Mouse (Mus musculus): ENCODE data around the gene Cdc7. TPM values are rescaled to one million over a fixed set of nuclear protein-coding genes. Genes with fewer than 3 reads are reported as not detected.

The Cdc7 gene
- total and polyA plus RNA-seq, 2 experiments from 2014 or later: 4.0 to 10.8 TPM

GRCm38 (mm10) chr5:107009721-107010120 lies 45.6 kb downstream of the Cdc7 start:
- Histone ChIP-seq H3K4me3 (ENCODE audit: low read depth, low read length) (no peak overlapping the region), H3K27me3 (ENCODE audit: control insufficient read depth, insufficient read depth, low read length) (no peaks in the 10 kb centered on the region), H3K4me2 (ENCODE audit: low read depth, low read length) (no peak overlapping the region), H3K27ac (ENCODE audit: low read depth) (no peak overlapping the region), H3K36me3 (replicated peaks; ENCODE audit: control insufficient read depth, insufficient read depth, low read length) (no peaks in the 10 kb centered on the region), H3K9me3 (replicated peaks; ENCODE audit: control insufficient read depth, low read length) (no peaks in the 10 kb centered on the region), H3K9ac (replicated peaks; ENCODE audit: low read depth, low read length) (no peak overlapping the region), H3K4me1 (ENCODE audit: control insufficient read depth, insufficient read depth) (peaks cover 4% of the 10 kb centered on the region)
- ATAC-seq (ENCODE audit: insufficient read depth, low read depth) (no peak), DNase-seq (ENCODE audit: low spot score) (no peak)
- TF ChIP-seq CTCF (IDR thresholded peaks at IDR 0.05; ENCODE audit: low read depth) (no peak), EP300 (IDR thresholded peaks at IDR 0.05; ENCODE audit: low read depth) (no peak)
- WGBS: 91% methylated on average over 3 of the region's 3 CpGs

GRCm38 (mm10) chr5:107010300-107010699 lies 46.2 kb downstream of the Cdc7 start:
- Histone ChIP-seq H3K4me1 (ENCODE audit: control insufficient read depth, insufficient read depth) (peaks cover 6% of the 10 kb centered on the region), H3K4me2 (ENCODE audit: low read depth, low read length) (no peak overlapping the region), H3K27ac (ENCODE audit: low read depth) (no peak overlapping the region), H3K4me3 (ENCODE audit: low read depth, low read length) (no peak overlapping the region), H3K36me3 (replicated peaks; ENCODE audit: control insufficient read depth, insufficient read depth, low read length) (no peaks in the 10 kb centered on the region), H3K9me3 (replicated peaks; ENCODE audit: control insufficient read depth, low read length) (no peaks in the 10 kb centered on the region), H3K27me3 (ENCODE audit: control insufficient read depth, insufficient read depth, low read length) (no peaks in the 10 kb centered on the region), H3K9ac (replicated peaks; ENCODE audit: low read depth, low read length) (no peak overlapping the region)
- ATAC-seq (ENCODE audit: insufficient read depth, low read depth) (no peak), DNase-seq (ENCODE audit: low spot score) (no peak)
- TF ChIP-seq CTCF (IDR thresholded peaks at IDR 0.05; ENCODE audit: low read depth) (no peak), EP300 (IDR thresholded peaks at IDR 0.05; ENCODE audit: low read depth) (no peak)
- WGBS: 59% methylated on average over 3 of the region's 3 CpGs

DNA sequence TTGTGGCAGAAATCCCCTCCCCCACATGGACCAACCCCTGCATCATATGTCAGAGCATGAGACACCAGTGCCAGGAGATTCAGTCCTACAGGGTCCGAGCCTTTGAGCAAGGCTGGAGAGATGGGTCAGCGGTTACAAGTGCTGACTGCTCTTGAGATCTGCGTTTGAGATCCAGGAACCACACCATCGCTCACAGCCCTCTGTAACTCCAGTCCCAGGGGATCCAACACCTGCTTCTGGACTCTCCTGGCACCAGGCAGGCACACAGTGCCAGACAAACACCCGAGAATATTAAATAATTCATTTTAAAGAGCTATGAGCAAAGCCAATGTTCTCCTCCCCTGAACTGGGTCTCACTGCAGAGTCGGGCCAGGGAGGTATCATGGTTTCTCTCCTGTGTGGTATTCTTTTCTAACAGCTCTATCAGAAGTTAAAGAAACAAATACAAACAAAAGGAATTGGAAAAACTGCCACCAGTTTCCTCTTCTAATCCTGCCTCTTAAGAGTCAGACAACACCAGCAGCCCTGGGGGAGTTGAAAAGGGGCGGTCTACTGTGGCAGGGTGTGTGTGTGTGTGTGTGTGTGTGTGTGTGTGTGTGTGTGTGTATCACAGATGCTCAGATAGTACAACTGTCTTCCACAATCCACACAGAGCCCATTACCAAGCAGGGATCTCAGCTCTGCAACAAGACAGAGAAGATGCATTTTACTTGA lies 47.4 kb downstream of the Cdc7 start:
- Histone ChIP-seq H3K27ac (ENCODE audit: low read depth) (no peak overlapping the region), H3K27me3 (ENCODE audit: control insufficient read depth, insufficient read depth, low read length) (no peaks in the 10 kb centered on the region), H3K9ac (replicated peaks; ENCODE audit: low read depth, low read length) (no peak overlapping the region), H3K9me3 (replicated peaks; ENCODE audit: control insufficient read depth, low read length) (no peaks in the 10 kb centered on the region), H3K4me3 (ENCODE audit: low read depth, low read length) (no peak overlapping the region), H3K36me3 (replicated peaks; ENCODE audit: control insufficient read depth, insufficient read depth, low read length) (no peaks in the 10 kb centered on the region), H3K4me2 (ENCODE audit: low read depth, low read length) (no peak overlapping the region), H3K4me1 (ENCODE audit: control insufficient read depth, insufficient read depth) (peaks cover 9% of the 10 kb centered on the region)
- 53% methylated on average over 7 of the region's 7 CpGs for WGBS
- DNase-seq (ENCODE audit: low spot score) (no peak), ATAC-seq (ENCODE audit: insufficient read depth, low read depth) (no peak)
- TF ChIP-seq CTCF (IDR thresholded peaks at IDR 0.05; ENCODE audit: low read depth): no peak
- no peak for TF ChIP-seq EP300 (IDR thresholded peaks at IDR 0.05; ENCODE audit: low read depth)

- H3K9ac ChIP-seq (replicated peaks; ENCODE audit: low read depth, low read length): no peak overlapping the region
- DNase-seq (ENCODE audit: low spot score) (no peak), ATAC-seq (ENCODE audit: insufficient read depth, low read depth) (no peak)
- no peak overlapping the region for H3K4me3 ChIP-seq (ENCODE audit: low read depth, low read length)
- no peak overlapping the region for H3K4me2 ChIP-seq (ENCODE audit: low read depth, low read length)
- no peaks in the 10 kb centered on the region for H3K36me3 ChIP-seq (replicated peaks; ENCODE audit: control insufficient read depth, insufficient read depth, low read length)
- H3K27ac ChIP-seq (ENCODE audit: low read depth): no peak overlapping the region
- no peaks in the 10 kb centered on the region for H3K27me3 ChIP-seq (ENCODE audit: control insufficient read depth, insufficient read depth, low read length)
- peaks cover 9% of the 10 kb centered on the region for H3K4me1 ChIP-seq (ENCODE audit: control insufficient read depth, insufficient read depth)
- no peaks in the 10 kb centered on the region for H3K9me3 ChIP-seq (replicated peaks; ENCODE audit: control insufficient read depth, low read length)
- TF ChIP-seq EP300 (IDR thresholded peaks at IDR 0.05; ENCODE audit: low read depth): no peak
- TF ChIP-seq CTCF (IDR thresholded peaks at IDR 0.05; ENCODE audit: low read depth): no peak
- 41% methylated on average over 11 of the region's 11 CpGs for WGBS
These were observed 48.1 kb downstream of the Cdc7 start for GRCm38 (mm10) chr5:107012030-107012715.

- Histone ChIP-seq H3K36me3 (replicated peaks; ENCODE audit: control insufficient read depth, insufficient read depth, low read length) (no peaks in the 10 kb centered on the region), H3K4me3 (ENCODE audit: low read depth, low read length) (no peak overlapping the region), H3K4me1 (ENCODE audit: control insufficient read depth, insufficient read depth) (peaks cover 9% of the 10 kb centered on the region), H3K4me2 (ENCODE audit: low read depth, low read length) (no peak overlapping the region), H3K27me3 (ENCODE audit: control insufficient read depth, insufficient read depth, low read length) (no peaks in the 10 kb centered on the region), H3K9ac (replicated peaks; ENCODE audit: low read depth, low read length) (no peak overlapping the region), H3K9me3 (replicated peaks; ENCODE audit: control insufficient read depth, low read length) (no peaks in the 10 kb centered on the region), H3K27ac (ENCODE audit: low read depth) (no peak overlapping the region)
- 62% methylated on average over 2 of the region's 2 CpGs for WGBS
- TF ChIP-seq CTCF (IDR thresholded peaks at IDR 0.05; ENCODE audit: low read depth): no peak
- no peak for TF ChIP-seq EP300 (IDR thresholded peaks at IDR 0.05; ENCODE audit: low read depth)
- ATAC-seq (ENCODE audit: insufficient read depth, low read depth): no peak
- no peak for DNase-seq (ENCODE audit: low spot score)
These were observed 49.3 kb downstream of the Cdc7 start for GRCm38 (mm10) chr5:107013393-107013792.

All from heart, postnatal 0 days (tissue).